Mouse (Mus musculus) midbrain, embryonic 14.5 days (tissue): ENCODE results near the gene Slc7a15. TPM values are rescaled to one million over a fixed set of nuclear protein-coding genes. Genes with fewer than 3 reads are reported as not detected.
"Not testable (repeated sequence)": the region's sequence is repeated elsewhere in the genome, so short reads cannot be mapped to it uniquely, and the experiment has no call there.

Experiments
- ATAC-seq: fragments of 200-750 bp; cut with Nextera tagmentation; 2 replicates; pipeline ENCODE4 v1.8.0; 2017; ENCODE audit warnings: moderate number of reproducible peaks, moderate library complexity; ENCODE audit not compliant: low FRiP score, low TSS enrichment
- DNase-seq: peaks from one replicate; pipeline ENCODE4 v3.0.0-alpha.2; 2015
- H3K27ac ChIP-seq: fragments of 300-500 bp; sonication (generic); replicated peaks from 2 replicates; pipeline ENCODE4 v1.5.1; 2014; ENCODE audit warnings: mild to moderate bottlenecking, low read depth, low read length, moderate library complexity
- H3K27me3 ChIP-seq: fragments of 300-500 bp; sonication (generic); 2 replicates; pipeline ENCODE4 v1.6.1; 2014; ENCODE audit warnings: low read length, control low read depth, mixed read lengths; ENCODE audit not compliant: control insufficient read depth, insufficient read depth
- H3K36me3 ChIP-seq: fragments of 300-500 bp; sonication (generic); 2 replicates; pipeline ENCODE4 v1.6.1; 2014; ENCODE audit warnings: low read length, control low read depth; ENCODE audit not compliant: control insufficient read depth, insufficient read depth
- H3K4me1 ChIP-seq: fragments of 300-500 bp; sonication (generic); 2 replicates; pipeline ENCODE4 v1.6.1; 2014; ENCODE audit warnings: mild to moderate bottlenecking, antibody characterized with exemption, low read length, control low read depth; ENCODE audit not compliant: control insufficient read depth, insufficient read depth
- H3K4me2 ChIP-seq: fragments of 300-500 bp; sonication (generic); 2 replicates; pipeline ENCODE4 v1.6.1; 2014; ENCODE audit warnings: mild to moderate bottlenecking, low read length, moderate library complexity
- H3K4me3 ChIP-seq: fragments of 300-500 bp; sonication (generic); replicated peaks from 2 replicates; pipeline ENCODE4 v1.5.1; 2014; ENCODE audit warnings: low read depth, low read length
- H3K9ac ChIP-seq: fragments of 300-500 bp; sonication (generic); replicated peaks from 2 replicates; pipeline ENCODE4 v1.6.1; 2014; ENCODE audit warnings: mild to moderate bottlenecking, low read length, moderate library complexity
- H3K9me3 ChIP-seq: fragments of 300-500 bp; sonication (generic); 2 replicates; pipeline ENCODE4 v1.6.1; 2016; ENCODE audit warnings: low read length, control low read depth, mixed read lengths; ENCODE audit not compliant: control insufficient read depth
- WGBS: fragments of 180-500 bp; shearing (Covaris S2); extraction: QIAGEN DNeasy Blood & Tissue Kit; methylation state at CpG from one replicate; pipeline ENCODE4 v1.1.7; 2014; 5-methylcytosine and 5-hydroxymethylcytosine counted together
- polyA plus RNA-seq: library from polyadenylated mRNA; unstranded; fragments of >200 nt; fragmentation: Nextera tagmentation; extraction: Ambion mirVana; gene quantifications from 2 replicates; pipeline ENCODE4 v1.2.1, GENCODE M21; 2014

Slc7a15 gene
- polyA plus RNA-seq, 1 experiment from 2014 or later: not detected

- not testable (repeated sequence) for H3K4me1 ChIP-seq, H3K4me3 ChIP-seq, DNase-seq, H3K9ac ChIP-seq, H3K27ac ChIP-seq, H3K4me2 ChIP-seq, H3K9me3 ChIP-seq, H3K27me3 ChIP-seq, H3K36me3 ChIP-seq, ATAC-seq
- WGBS: 89% methylated on average over 2 of the region's 2 CpGs
Measured at GRCm38 (mm10) chr12:8591326-8591725, 7.5 kb downstream of the Slc7a15 start.

GRCm38 (mm10) chr12:8573405-8573804 is 25.5 kb downstream of the Slc7a15 start:
- DNase-seq (no peak), ATAC-seq (no peak)
- Histone ChIP-seq H3K27ac (no peak overlapping the region), H3K9me3 (no peaks in the 10 kb centered on the region), H3K4me3 (no peak overlapping the region), H3K36me3 (no peaks in the 10 kb centered on the region), H3K4me1 (no peaks in the 10 kb centered on the region), H3K9ac (no peak overlapping the region), H3K4me2 (no peak overlapping the region), H3K27me3 (no peaks in the 10 kb centered on the region)
- 81% methylated on average over 11 of the region's 11 CpGs for WGBS

GRCm38 (mm10) chr12:8571903-8572341 is 26.9 kb downstream of the Slc7a15 start:
- not testable (repeated sequence) for H3K36me3 ChIP-seq, H3K9ac ChIP-seq, H3K4me1 ChIP-seq, H3K9me3 ChIP-seq, DNase-seq, H3K27ac ChIP-seq, ATAC-seq, H3K4me3 ChIP-seq, H3K4me2 ChIP-seq, H3K27me3 ChIP-seq
- WGBS: 50% methylated on average over 12 of the region's 12 CpGs

GRCm38 (mm10) chr12:8571287-8571902 is 27.5 kb downstream of the Slc7a15 start:
- not testable (repeated sequence) for DNase-seq, H3K4me3 ChIP-seq, H3K27ac ChIP-seq, H3K27me3 ChIP-seq, ATAC-seq, H3K4me1 ChIP-seq, H3K36me3 ChIP-seq, H3K9me3 ChIP-seq, H3K9ac ChIP-seq, H3K4me2 ChIP-seq
- WGBS: 76% methylated on average over 2 of the region's 2 CpGs

GRCm38 (mm10) chr12:8562213-8562612 is 36.7 kb downstream of the Slc7a15 start:
- H3K9me3 ChIP-seq, H3K27ac ChIP-seq, H3K4me2 ChIP-seq, H3K9ac ChIP-seq, H3K4me3 ChIP-seq, ATAC-seq, H3K27me3 ChIP-seq, H3K36me3 ChIP-seq, DNase-seq, H3K4me1 ChIP-seq: not testable (repeated sequence)
- WGBS: 72% methylated on average over 8 of the region's 8 CpGs

GRCm38 (mm10) chr12:8559876-8560275 is 39.0 kb downstream of the Slc7a15 start:
- H3K36me3 ChIP-seq, H3K27me3 ChIP-seq, H3K4me1 ChIP-seq, H3K9ac ChIP-seq, H3K4me3 ChIP-seq, ATAC-seq, H3K9me3 ChIP-seq, H3K27ac ChIP-seq, H3K4me2 ChIP-seq, DNase-seq: not testable (repeated sequence)
- whole genome bisulfite sequencing: 95% methylated on average over 3 of the region's 3 CpGs

GRCm38 (mm10) chr12:8556189-8556588 is 42.7 kb downstream of the Slc7a15 start:
- Histone ChIP-seq H3K36me3 (no peaks in the 10 kb centered on the region), H3K4me2 (no peak overlapping the region), H3K27me3 (no peaks in the 10 kb centered on the region), H3K9ac (no peak overlapping the region), H3K9me3 (no peaks in the 10 kb centered on the region), H3K27ac (no peak overlapping the region), H3K4me3 (no peak overlapping the region), H3K4me1 (no peaks in the 10 kb centered on the region)
- no peak for DNase-seq
- no peak for ATAC-seq

- Histone ChIP-seq H3K4me1 (no peaks in the 10 kb centered on the region), H3K4me3 (no peak overlapping the region), H3K36me3 (no peaks in the 10 kb centered on the region), H3K9ac (no peak overlapping the region), H3K9me3 (no peaks in the 10 kb centered on the region), H3K27me3 (no peaks in the 10 kb centered on the region), H3K4me2 (no peak overlapping the region), H3K27ac (no peak overlapping the region)
- ATAC-seq (no peak), DNase-seq (no peak)
Measured at GRCm38 (mm10) chr12:8555419-8555818, 43.4 kb downstream of the Slc7a15 start.

GRCm38 (mm10) chr12:8547357-8547756 is 51.5 kb downstream of the Slc7a15 start:
- no peaks in the 10 kb centered on the region for H3K4me1 ChIP-seq
- H3K27ac ChIP-seq: no peak overlapping the region
- ATAC-seq (peak; percentile 50; the same call in 1 of the 2 replicates), DNase-seq (peak; percentile 85)
- no peak overlapping the region for H3K4me3 ChIP-seq
- WGBS: 20% methylated on average over 11 of the region's 11 CpGs
- H3K36me3 ChIP-seq: no peaks in the 10 kb centered on the region
- no peak overlapping the region for H3K9ac ChIP-seq
- H3K27me3 ChIP-seq: no peaks in the 10 kb centered on the region
- no peaks in the 10 kb centered on the region for H3K9me3 ChIP-seq
- no peak overlapping the region for H3K4me2 ChIP-seq
